Mouse (Mus musculus): Measurements from ENCODE around the gene Stk11ip.

DNA sequence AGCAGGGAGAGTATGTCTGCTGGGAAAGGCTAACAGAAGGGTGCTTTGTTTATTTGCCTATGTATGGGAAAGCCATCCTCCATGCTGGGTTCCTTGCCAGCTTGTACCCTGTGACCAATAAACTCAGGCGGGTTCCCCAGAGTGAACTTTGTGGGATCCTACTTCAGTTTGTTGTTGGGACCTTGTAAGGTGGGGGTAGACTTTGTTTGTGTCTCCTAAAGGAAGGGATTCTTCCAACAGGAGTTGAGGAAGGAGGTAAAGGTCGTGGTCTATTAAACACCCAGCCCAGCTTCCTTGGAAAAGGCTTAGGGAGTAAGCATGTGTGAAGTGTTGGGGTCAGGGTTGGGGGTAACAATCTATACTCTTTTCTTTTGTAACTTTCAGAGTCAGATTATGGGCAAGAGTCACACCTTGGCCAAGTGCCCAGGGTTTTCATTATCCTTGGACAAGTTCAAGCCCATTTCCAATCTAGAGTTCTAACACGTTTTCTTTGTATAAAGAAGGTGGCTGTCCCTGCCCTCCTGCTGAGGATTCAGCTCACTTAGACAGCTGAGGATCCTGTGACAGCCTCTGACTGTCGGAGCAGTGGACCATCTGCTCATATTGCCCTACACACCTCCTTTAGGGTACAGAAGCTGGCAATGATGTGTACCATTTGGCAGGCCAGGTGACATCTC, 40.0 kb downstream of the Stk11ip start:
- TF ChIP-seq CTCF (IDR thresholded peaks at IDR 0.05; ENCODE audit: insufficient read depth, low read length) (no peak), POLR2A (IDR thresholded peaks at IDR 0.05; ENCODE audit: borderline replicate concordance, extremely low read depth, low read depth, low read length) (no peak)
